Mouse (Mus musculus): ENCODE measurements around the gene Mrps10.
A peak's percentile ranks its signal among the peaks of the same experiment; 100 is the strongest.

DNA sequence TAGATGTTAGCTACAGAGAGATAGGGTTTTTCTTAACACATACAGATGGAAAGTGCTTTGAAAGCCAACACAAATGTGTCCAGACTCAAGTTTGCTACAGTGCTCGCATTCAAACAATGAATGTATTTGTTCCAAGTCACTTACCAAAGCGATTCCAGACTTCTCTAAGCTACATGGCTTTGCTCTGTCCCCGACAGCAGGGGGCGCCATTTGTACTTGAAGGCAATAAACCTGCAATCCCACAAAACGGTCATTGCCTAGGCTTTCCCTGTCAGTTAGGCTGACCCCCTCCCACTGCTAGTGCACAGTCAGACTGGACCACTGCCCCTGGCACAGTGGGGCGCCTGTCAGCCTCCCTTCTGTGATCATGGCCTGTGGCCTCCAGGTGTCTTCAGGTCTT is 8.7 kb upstream of the Mrps10 start:
- peak; percentile 84 for TF ChIP-seq CTCF (IDR thresholded peaks at IDR 0.05; ENCODE audit: low read depth, low read length)
- TF ChIP-seq POLR2A (IDR thresholded peaks at IDR 0.05; ENCODE audit: borderline replicate concordance, low read depth, low read length): no peak
